Mouse (Mus musculus): ENCODE measurements at regions not wholly inside any gene's neighbourhood (a gene's known extent, or its start where the extent isn't known, plus 50 kb on each side); places are given as distances from the start of the nearest gene placed in this dataset.

DNA sequence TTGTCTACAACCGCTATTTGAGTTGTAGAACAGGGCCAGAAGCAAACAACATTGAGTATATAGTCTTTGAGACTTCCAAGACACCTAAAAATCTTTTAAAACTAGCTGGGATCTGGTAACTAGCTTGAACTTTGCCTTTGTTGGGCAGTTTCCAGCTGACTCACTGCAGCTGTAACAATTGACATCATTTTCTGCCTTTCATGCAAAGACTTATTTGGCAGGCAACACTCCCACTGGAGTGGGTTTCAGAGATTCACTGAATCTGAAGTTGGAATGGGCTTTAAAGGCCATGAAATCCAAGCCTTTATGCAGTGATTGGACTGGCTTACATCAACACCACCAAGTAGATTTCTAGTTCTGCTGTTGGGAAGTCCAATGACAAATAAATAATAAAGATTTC is 173.6 kb upstream of the Nova1 start:
- Histone ChIP-seq H3K79me2 (ENCODE audit: control insufficient read depth, insufficient read depth, low read length, poor library complexity) (no peaks in the 10 kb centered on the region), H3K4me1 (ENCODE audit: control insufficient read depth in 1 of 2, insufficient read depth in 2 of 2, low read length in 2 of 2) (peaks cover 0 to 10% of the 10 kb centered on the region in 2 experiments; a peak in 2 of 4 replicates), H3K27ac (ENCODE audit: control insufficient read depth, low read depth, low read length) (no peak overlapping the region), H3K9me3 (replicated peaks; ENCODE audit: insufficient read depth, low read length) (no peaks in the 10 kb centered on the region), H3K4me3 (ENCODE audit: control insufficient read depth in 1 of 2, insufficient read depth in 1 of 2, low read depth in 2 of 2, low read length in 2 of 2) (no peak overlapping the region), H3K27me3 (ENCODE audit: control insufficient read depth in 1 of 2, insufficient read depth in 2 of 2, low read length in 2 of 2) (no peaks in the 10 kb centered on the region), H3K36me3 (ENCODE audit: control insufficient read depth in 1 of 2, insufficient read depth in 2 of 2, low read length in 2 of 2) (peaks cover 0 to 7% of the 10 kb centered on the region in 2 experiments; a peak in 2 of 4 replicates), H3K9ac (ENCODE audit: control insufficient read depth, low read depth, low read length, poor library complexity, severe bottlenecking) (no peak overlapping the region)
- TF ChIP-seq JUND (IDR thresholded peaks at IDR 0.05; ENCODE audit: low read depth, low read length), result no peak
- TF ChIP-seq USF1 (IDR thresholded peaks at IDR 0.05; ENCODE audit: low read depth, low read length), result no peak
- no peak for TF ChIP-seq MXI1 (IDR thresholded peaks at IDR 0.05; ENCODE audit: low read depth, low read length)
- TF ChIP-seq GATA1 (IDR thresholded peaks at IDR 0.05; ENCODE audit: low read depth, low read length), result no peak
- no peak for TF ChIP-seq MAFK (IDR thresholded peaks at IDR 0.05; ENCODE audit: borderline replicate concordance, low read depth, low read length)
- no peak for TF ChIP-seq ELF1 (IDR thresholded peaks at IDR 0.05; ENCODE audit: low read depth, low read length)
- TF ChIP-seq SMC3 (IDR thresholded peaks at IDR 0.05; ENCODE audit: low read depth, low read length), result no peak
- DNase-seq (ENCODE audit: low read depth, low spot score), result no peak

DNA sequence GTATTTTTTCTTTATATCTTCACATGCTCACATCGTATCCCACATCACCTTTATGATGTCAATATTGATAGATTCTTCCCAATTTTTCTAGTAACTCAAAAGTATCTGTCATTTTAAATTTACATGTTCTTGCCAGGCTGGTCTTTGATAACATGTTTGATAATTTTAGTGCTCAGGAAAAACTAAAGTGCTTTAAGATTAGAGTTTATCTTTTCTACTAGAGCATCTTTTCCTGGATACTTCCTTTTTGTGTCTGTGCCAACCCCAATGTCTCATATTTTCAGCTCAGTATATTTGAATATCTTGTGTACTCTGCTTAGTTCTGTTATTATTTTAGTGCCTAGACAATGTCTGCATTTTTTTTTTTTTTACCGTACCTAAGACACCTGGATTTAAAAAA is 170.2 kb upstream of the Nova1 start:
- Histone ChIP-seq H3K9ac (ENCODE audit: control insufficient read depth, low read depth, low read length, poor library complexity, severe bottlenecking) (no peak overlapping the region), H3K4me1 (ENCODE audit: control insufficient read depth in 1 of 2, insufficient read depth in 2 of 2, low read length in 2 of 2) (peaks cover 0 to 10% of the 10 kb centered on the region in 2 experiments; a peak in 2 of 4 replicates), H3K9me3 (replicated peaks; ENCODE audit: insufficient read depth, low read length) (no peaks in the 10 kb centered on the region), H3K4me3 (ENCODE audit: control insufficient read depth in 1 of 2, insufficient read depth in 1 of 2, low read depth in 2 of 2, low read length in 2 of 2) (no peak overlapping the region), H3K79me2 (ENCODE audit: control insufficient read depth, insufficient read depth, low read length, poor library complexity) (no peaks in the 10 kb centered on the region), H3K27me3 (ENCODE audit: control insufficient read depth in 1 of 2, insufficient read depth in 2 of 2, low read length in 2 of 2) (no peaks in the 10 kb centered on the region), H3K27ac (ENCODE audit: control insufficient read depth, low read depth, low read length) (no peak overlapping the region), H3K36me3 (ENCODE audit: control insufficient read depth in 1 of 2, insufficient read depth in 2 of 2, low read length in 2 of 2) (peaks cover 0 to 7% of the 10 kb centered on the region in 2 experiments; a peak in 2 of 4 replicates)
- DNase-seq (ENCODE audit: low read depth, low spot score), result peak; percentile 45
- 0 out of 2 replicates have a peak, but pooled peaks have one; percentile 21 for TF ChIP-seq RCOR1 (IDR thresholded peaks at IDR 0.05; ENCODE audit: low read depth, low read length)
- no peak for TF ChIP-seq ZC3H11A (IDR thresholded peaks at IDR 0.05; ENCODE audit: low read depth, low read length)
- TF ChIP-seq EP300 (IDR thresholded peaks at IDR 0.05; ENCODE audit: low read depth in 1 of 2, low read length in 2 of 2), result peak; percentile 49 to 60; a peak in 3 of 4 replicates
- TF ChIP-seq ZNF384 (IDR thresholded peaks at IDR 0.05; ENCODE audit: low read depth, low read length), result peak; percentile 47; the same call in 1 of the 2 replicates
- TF ChIP-seq ELF1 (IDR thresholded peaks at IDR 0.05; ENCODE audit: low read depth, low read length), result no peak
- TF ChIP-seq UBTF (IDR thresholded peaks at IDR 0.05; ENCODE audit: borderline replicate concordance, insufficient read depth, low read depth, low read length), result no peak
- peak; percentile 71 for TF ChIP-seq GATA1 (IDR thresholded peaks at IDR 0.05; ENCODE audit: low read depth, low read length)

GRCm38 (mm10) chr12:46950223-46950779 is 131.6 kb upstream of the Nova1 start:
- no peak for DNase-seq (ENCODE audit: low read depth, low spot score)
- no peaks in the 10 kb centered on the region for H3K9me3 ChIP-seq (replicated peaks; ENCODE audit: insufficient read depth, low read length)
- H3K27me3 ChIP-seq (ENCODE audit: control insufficient read depth in 1 of 2, insufficient read depth in 2 of 2, low read length in 2 of 2), result no peaks in the 10 kb centered on the region
- no peak overlapping the region for H3K9ac ChIP-seq (ENCODE audit: control insufficient read depth, low read depth, low read length, poor library complexity, severe bottlenecking)
- no peaks in the 10 kb centered on the region for H3K79me2 ChIP-seq (ENCODE audit: control insufficient read depth, insufficient read depth, low read length, poor library complexity)
- no peaks in the 10 kb centered on the region; a peak in 2 of 4 replicates for H3K4me1 ChIP-seq (ENCODE audit: control insufficient read depth in 1 of 2, insufficient read depth in 2 of 2, low read length in 2 of 2)
- H3K4me3 ChIP-seq (ENCODE audit: control insufficient read depth in 1 of 2, insufficient read depth in 1 of 2, low read depth in 2 of 2, low read length in 2 of 2), result no peak overlapping the region
- H3K27ac ChIP-seq (ENCODE audit: control insufficient read depth, low read depth, low read length), result no peak overlapping the region
- TF ChIP-seq MYC (IDR thresholded peaks at IDR 0.05; ENCODE audit: low read depth, low read length), result no peak
- no peaks in the 10 kb centered on the region; a peak in 1 of 4 replicates for H3K36me3 ChIP-seq (ENCODE audit: control insufficient read depth in 1 of 2, insufficient read depth in 2 of 2, low read length in 2 of 2)

All from MEL (cell line).